Mouse (Mus musculus) lung, adult 10 weeks (tissue): ENCODE results near the gene En1. TPM values are rescaled to one million over a fixed set of nuclear protein-coding genes. Genes with fewer than 3 reads are reported as not detected.

Experiments
- polyA plus RNA-seq: library from polyadenylated mRNA; stranded (reverse); fragments of 350-450 nt; fragmentation: Illumina TruSeq; extraction: RNeasy Lipid Tissue Mini Kit (QIAGEN cat#74804); gene quantifications from one replicate; pipeline ENCODE4 v1.2.3, GENCODE M21; 2014; ENCODE audit warnings: low read depth, low replicate concordance; ENCODE audit not compliant: insufficient read depth

Gene En1
- polyA plus RNA-seq, result not detected

DNA sequence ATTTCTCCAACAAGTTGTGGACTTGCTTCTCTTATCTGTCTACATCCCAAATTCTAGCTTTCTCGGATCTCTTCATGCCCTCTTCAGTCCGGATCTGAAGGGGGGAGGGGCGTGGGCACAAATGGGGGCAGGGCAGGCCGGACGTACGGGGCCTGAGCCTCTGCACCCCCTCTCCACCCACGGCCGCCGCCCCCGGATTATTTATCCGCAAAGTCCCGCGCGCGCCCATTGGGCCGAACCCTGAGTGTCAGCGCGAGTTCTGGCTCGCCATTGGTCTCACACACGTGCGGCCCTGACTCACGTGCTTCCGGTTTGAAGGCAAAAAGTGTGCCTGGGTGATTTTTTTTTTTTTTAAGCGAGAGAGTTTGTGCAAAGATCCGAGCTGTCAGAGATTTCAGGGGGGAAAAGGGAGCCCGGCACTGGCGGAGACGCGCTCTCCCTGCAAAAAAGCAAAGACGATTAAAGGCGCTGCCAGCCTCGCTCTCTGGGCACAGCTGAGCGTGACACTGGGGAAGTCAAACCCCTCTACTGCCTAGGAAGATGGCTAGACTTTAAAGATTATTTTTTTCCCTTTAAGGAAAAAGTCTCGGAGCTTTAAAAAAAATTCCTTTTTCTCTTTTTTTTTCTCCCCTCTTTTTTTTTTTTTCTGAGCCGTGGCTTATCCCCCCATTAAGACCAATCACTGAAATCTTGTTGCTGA, at the start of gene En1:
Gene En1, plus strand, starts transcription at position 388 of the 700 bp plus-strand sequence.

Other genes starting within 250 kb of the En1 start
- gene Marco, start 97.4 kb upstream of the En1 start, polyA plus RNA-seq, result 18.6 TPM